Mouse (Mus musculus): ENCODE data around the gene Otub2.
A peak's percentile ranks its signal among the peaks of the same experiment; 100 is the strongest.

The Otub2 gene

GRCm38 (mm10) chr12:103388505-103389347 is at the start of gene Otub2:
Gene Otub2 (plus strand): TSS chr12:103388682.
- DNase-seq (ENCODE audit: low read depth, low spot score), result peak; percentile 96

GRCm38 (mm10) chr12:103341212-103341611 is 47.3 kb upstream of the Otub2 start:
- DNase-seq (ENCODE audit: low read depth, low spot score), result peak; percentile 24

- DNase-seq (ENCODE audit: low read depth, low spot score), result no peak
These were observed 45.0 kb upstream of the Otub2 start for GRCm38 (mm10) chr12:103343456-103343855.

GRCm38 (mm10) chr12:103344934-103345333 is 43.5 kb upstream of the Otub2 start:
- no peak for DNase-seq (ENCODE audit: low read depth, low spot score)

- no peak for DNase-seq (ENCODE audit: low read depth, low spot score)
These were observed 41.5 kb upstream of the Otub2 start for GRCm38 (mm10) chr12:103346945-103347344.

GRCm38 (mm10) chr12:103347406-103347805 is 41.1 kb upstream of the Otub2 start:
- no peak for DNase-seq (ENCODE audit: low read depth, low spot score)

- peak; percentile 83 for DNase-seq (ENCODE audit: low read depth, low spot score)
These were observed 40.0 kb upstream of the Otub2 start for GRCm38 (mm10) chr12:103348506-103348905.

- no peak for DNase-seq (ENCODE audit: low read depth, low spot score)
These were observed 35.7 kb upstream of the Otub2 start for GRCm38 (mm10) chr12:103352735-103353134.

GRCm38 (mm10) chr12:103353538-103353937 is 34.9 kb upstream of the Otub2 start:
- DNase-seq (ENCODE audit: low read depth, low spot score), result no peak

- DNase-seq (ENCODE audit: low read depth, low spot score), result no peak
These were observed 32.6 kb upstream of the Otub2 start, which contains the start of gene Asb2 for GRCm38 (mm10) chr12:103355746-103356414. Gene Asb2 (minus strand): TSS chr12:103356001.

- no peak for DNase-seq (ENCODE audit: low read depth, low spot score)
These were observed 32.1 kb upstream of the Otub2 start for GRCm38 (mm10) chr12:103356415-103356748.

- DNase-seq (ENCODE audit: low read depth, low spot score), result no peak
These were observed 30.3 kb upstream of the Otub2 start for GRCm38 (mm10) chr12:103358216-103358615.

GRCm38 (mm10) chr12:103358951-103359801 is 29.3 kb upstream of the Otub2 start:
- no peak for DNase-seq (ENCODE audit: low read depth, low spot score)

- DNase-seq (ENCODE audit: low read depth, low spot score), result no peak
These were observed 27.7 kb upstream of the Otub2 start for GRCm38 (mm10) chr12:103360812-103361211.

GRCm38 (mm10) chr12:103361539-103362307 is 26.8 kb upstream of the Otub2 start:
- DNase-seq (ENCODE audit: low read depth, low spot score), result no peak

GRCm38 (mm10) chr12:103362336-103362735 is 26.1 kb upstream of the Otub2 start:
- no peak for DNase-seq (ENCODE audit: low read depth, low spot score)

- DNase-seq (ENCODE audit: low read depth, low spot score), result no peak
These were observed 21.3 kb upstream of the Otub2 start for GRCm38 (mm10) chr12:103367171-103367570.

- peak; percentile 53 for DNase-seq (ENCODE audit: low read depth, low spot score)
These were observed 20.7 kb upstream of the Otub2 start for GRCm38 (mm10) chr12:103367620-103368325.

GRCm38 (mm10) chr12:103368326-103368669 is 20.2 kb upstream of the Otub2 start:
- DNase-seq (ENCODE audit: low read depth, low spot score), result no peak

- no peak for DNase-seq (ENCODE audit: low read depth, low spot score)
These were observed 19.7 kb upstream of the Otub2 start for GRCm38 (mm10) chr12:103368777-103369176.

GRCm38 (mm10) chr12:103370861-103371260 is 17.6 kb upstream of the Otub2 start:
- DNase-seq (ENCODE audit: low read depth, low spot score), result no peak
